10 mouse cellular contexts compared by ENCODE assay signal in genomic region chr1:83277044-83277443, GRCm38 (mm10).
DNase-seq lines count a peak whose midpoint lies in the region; ATAC-seq and TF ChIP-seq lines count a peak whose summit lies in the region.
"Had no signal": no experiment of that assay in that cellular context is flagged by ENCODE, and none has a peak within 500 bp of the region (broad histone marks: within the 10 kb centered on the region; RNA-seq: fewer than 3 reads in every experiment).

No protein-coding gene starts in this region.

- WGBS in lung, adult 2 months, result 79% methylated on average over 11 of the region's 11 CpGs
- 90% methylated on average over 11 of the region's 11 CpGs for WGBS in intestine, embryonic 15.5 days

- H3K36me3 ChIP-seq in intestine, embryonic 15.5 days, result no peaks in the 10 kb centered on the region
- H3K36me3 ChIP-seq: limb, embryonic 15.5 days had no signal

- H3K9ac ChIP-seq in intestine, embryonic 15.5 days, result no peak overlapping the region
- H3K9ac ChIP-seq: limb, embryonic 15.5 days had no signal

- H3K4me2 ChIP-seq in intestine, embryonic 15.5 days (replicated peaks), result no peak overlapping the region
- H3K4me2 ChIP-seq: limb, embryonic 15.5 days had no signal

- no peak for ATAC-seq in intestine, embryonic 15.5 days

- peak; percentile 8 to 14 for DNase-seq in heart, postnatal 10 days
- no peak for DNase-seq in heart, postnatal 4 days
- peak; percentile 82 to 91 for DNase-seq in cerebellum, adult 18-20 months
- peak; percentile 5 for DNase-seq in gastrocnemius, postnatal 10 days
- DNase-seq in left cerebral cortex, postnatal 25 days (ENCODE audit: low spot score in 2 of 2), result peak; percentile 78 to 88
- no peak for DNase-seq in kidney, postnatal 10 days
- DNase-seq in lung, adult 2 months, result no peak
- DNase-seq: adrenal gland, postnatal 10 days had no signal

- no peak for TF ChIP-seq CTCF in lung, adult 2 months (IDR thresholded peaks at IDR 0.05; ENCODE audit: insufficient read depth, low read length)

- no peak overlapping the region for H3K4me3 ChIP-seq in lung, adult 2 months (replicated peaks; ENCODE audit: extremely low read depth, low read depth, low read length)
- H3K4me3 ChIP-seq in intestine, embryonic 15.5 days (replicated peaks), result no peak overlapping the region
- H3K4me3 ChIP-seq: limb, embryonic 15.5 days had no signal

- H3K27me3 ChIP-seq in intestine, embryonic 15.5 days (replicated peaks), result no peaks in the 10 kb centered on the region
- H3K27me3 ChIP-seq: limb, embryonic 15.5 days had no signal

- H3K9me3 ChIP-seq in intestine, embryonic 15.5 days, result no peaks in the 10 kb centered on the region
- H3K9me3 ChIP-seq: limb, embryonic 15.5 days had no signal

- intact Hi-C loops in heart, postnatal 10 days (cut with DNase I), result no loop called here
- intact Hi-C loops in left cerebral cortex, postnatal 25 days (cut with DNase I), result no loop called here

- H3K27ac ChIP-seq in intestine, embryonic 15.5 days, result no peak overlapping the region
- H3K27ac ChIP-seq: limb, embryonic 15.5 days had no signal

- no peaks in the 10 kb centered on the region for H3K4me1 ChIP-seq in lung, adult 2 months (ENCODE audit: control insufficient read depth, insufficient read depth, low read length)
- no peaks in the 10 kb centered on the region for H3K4me1 ChIP-seq in intestine, embryonic 15.5 days (replicated peaks)
- H3K4me1 ChIP-seq: limb, embryonic 15.5 days had no signal

- TF ChIP-seq POLR2A in lung, adult 2 months (IDR thresholded peaks at IDR 0.05; ENCODE audit: borderline replicate concordance, extremely low read depth, low read depth, low read length), result no peak

Comparison
In these comparisons a context has a peak if more than half of its experiments do, and no peak if none do; other contexts are left out.
1. DNase-seq: peak in heart, postnatal 10 days (2 of 2), cerebellum, adult 18-20 months (2 of 2), gastrocnemius, postnatal 10 days (single experiment) and left cerebral cortex, postnatal 25 days (2 of 2); none in heart, postnatal 4 days (single experiment), kidney, postnatal 10 days (single experiment) and lung, adult 2 months (single experiment).